Comparison of ENCODE assay signal across 17 mouse cellular contexts in genomic region chr8:70534281-70534680, GRCm38 (mm10). TPM values are rescaled to one million over a fixed set of nuclear protein-coding genes. Genes with fewer than 3 reads are reported as not detected.
A peak's percentile ranks its signal among the peaks of the same experiment; 100 is the strongest.
DNase-seq lines count a peak whose midpoint lies in the region; ATAC-seq and TF ChIP-seq lines count a peak whose summit lies in the region.
"Had no signal": no experiment of that assay in that cellular context is flagged by ENCODE, and none has a peak within 500 bp of the region (broad histone marks: within the 10 kb centered on the region; RNA-seq: fewer than 3 reads in every experiment).

No protein-coding gene starts in this region.

- no peak overlapping the region for H3K4me2 ChIP-seq in intestine, postnatal 0 days (replicated peaks; ENCODE audit: low read depth)
- H3K4me2 ChIP-seq in intestine, embryonic 16.5 days (ENCODE audit: low read depth, low read length) = no peak overlapping the region
- H3K4me2 ChIP-seq: embryonic facial prominence, embryonic 12.5 days; forebrain, embryonic 12.5 days; hindbrain, embryonic 14.5 days had no signal

- DNase-seq in left cerebral cortex, adult 2 months (ENCODE audit: extremely low spot score in 1 of 2, low spot score in 2 of 2) = no peak
- DNase-seq in left cerebral cortex, postnatal 10 days (ENCODE audit: extremely low spot score in 1 of 2, low spot score in 2 of 2) = no peak
- DNase-seq in right cerebral cortex, adult 18-20 months = peak; percentile 59
- DNase-seq in right cerebral cortex, postnatal 14 days = no peak
- DNase-seq: adrenal gland, adult 2 months; adrenal gland, postnatal 25 days; cerebellum, adult 2 months; forebrain, postnatal 0 days; gastrocnemius, adult 2 months; gastrocnemius, postnatal 25 days had no signal

- no peak for ATAC-seq in intestine, postnatal 0 days
- no peak for ATAC-seq in intestine, embryonic 16.5 days
- no peak for ATAC-seq in frontal cortex, adult (ENCODE audit: low TSS enrichment)
- ATAC-seq: forebrain, postnatal 0 days had no signal

- no peak overlapping the region for H3K9ac ChIP-seq in intestine, postnatal 0 days (ENCODE audit: low read depth, low read length)
- no peak overlapping the region for H3K9ac ChIP-seq in intestine, embryonic 16.5 days (ENCODE audit: low read depth, low read length)
- H3K9ac ChIP-seq: embryonic facial prominence, embryonic 12.5 days; forebrain, embryonic 12.5 days; forebrain, postnatal 0 days; hindbrain, embryonic 14.5 days had no signal

- peaks cover 64% of the 10 kb centered on the region for H3K36me3 ChIP-seq in intestine, postnatal 0 days (ENCODE audit: control insufficient read depth, insufficient read depth)
- peaks cover 29% of the 10 kb centered on the region for H3K36me3 ChIP-seq in intestine, embryonic 16.5 days (ENCODE audit: control insufficient read depth, insufficient read depth, low read length)

- TF ChIP-seq CTCF in intestine, postnatal 0 days (IDR thresholded peaks at IDR 0.05; ENCODE audit: low read depth) = no peak
- TF ChIP-seq CTCF in left cerebral cortex, adult 2 months (IDR thresholded peaks at IDR 0.05) = no peak

- intact Hi-C loops in left cerebral cortex, adult 2 months (cut with DNase I) = no loop called here
- intact Hi-C loops in left cerebral cortex, postnatal 10 days (cut with DNase I) = no loop called here

- no peaks in the 10 kb centered on the region for H3K27me3 ChIP-seq in intestine, postnatal 0 days (replicated peaks; ENCODE audit: control insufficient read depth, insufficient read depth, low read length)
- H3K27me3 ChIP-seq in intestine, embryonic 16.5 days (replicated peaks; ENCODE audit: control insufficient read depth, insufficient read depth, low read length) = no peaks in the 10 kb centered on the region
- H3K27me3 ChIP-seq: embryonic facial prominence, embryonic 12.5 days; forebrain, embryonic 12.5 days had no signal

- WGBS in intestine, postnatal 0 days = 93% methylated on average over 12 of the region's 12 CpGs
- 93% methylated on average over 12 of the region's 12 CpGs for WGBS in intestine, embryonic 16.5 days

- no peaks in the 10 kb centered on the region for H3K4me1 ChIP-seq in intestine, postnatal 0 days (replicated peaks; ENCODE audit: control insufficient read depth, insufficient read depth, low read length)
- H3K4me1 ChIP-seq in intestine, embryonic 16.5 days (ENCODE audit: control insufficient read depth, insufficient read depth, low read length) = peaks cover 12% of the 10 kb centered on the region

- H3K4me3 ChIP-seq in intestine, postnatal 0 days (ENCODE audit: low read depth, low read length) = no peak overlapping the region
- H3K4me3 ChIP-seq in intestine, embryonic 16.5 days (ENCODE audit: low read length) = no peak overlapping the region
- H3K4me3 ChIP-seq in left cerebral cortex, adult 2 months = no peak overlapping the region
- H3K4me3 ChIP-seq: embryonic facial prominence, embryonic 12.5 days; forebrain, embryonic 12.5 days; gastrocnemius, adult 2 months; hindbrain, embryonic 10.5 days had no signal

- H3K27ac ChIP-seq in intestine, postnatal 0 days (ENCODE audit: low read depth, low read length) = 0 out of 2 replicates have a peak overlapping the region, but pooled peaks have one; percentile 4
- no peak overlapping the region for H3K27ac ChIP-seq in intestine, embryonic 16.5 days (ENCODE audit: low read length)
- peak overlapping the region; percentile 50; the same call in 1 of the 2 replicates for H3K27ac ChIP-seq in left cerebral cortex, adult 2 months
- H3K27ac ChIP-seq: embryonic facial prominence, embryonic 12.5 days; forebrain, embryonic 12.5 days; gastrocnemius, adult 2 months; hindbrain, embryonic 10.5 days; hindbrain, embryonic 14.5 days had no signal

- H3K9me3 ChIP-seq in intestine, postnatal 0 days (ENCODE audit: control insufficient read depth) = no peaks in the 10 kb centered on the region
- no peaks in the 10 kb centered on the region for H3K9me3 ChIP-seq in intestine, embryonic 16.5 days (ENCODE audit: control insufficient read depth, low read length)
- H3K9me3 ChIP-seq: embryonic facial prominence, embryonic 12.5 days; forebrain, embryonic 12.5 days; hindbrain, embryonic 10.5 days had no signal

RNA-seq across cellular contexts. Expression of gene Ell, which starts 5.0 kb away (rescaled TPM):
- 11.8 and 13.0 TPM in 2 replicates for polyA plus RNA-seq in intestine, postnatal 0 days (2015; fragmentation: Nextera tagmentation; extraction: Ambion mirVana)
- 16.6 and 17.7 TPM in 2 replicates for polyA plus RNA-seq in intestine, embryonic 16.5 days (2015; fragmentation: Nextera tagmentation; extraction: Ambion mirVana)
- 10 to 100 TPM; 18.6 to 20.8 TPM for total RNA-seq in left cerebral cortex, adult 2 months (2021)
- total RNA-seq in left cerebral cortex, postnatal 10 days (2021) = 10 to 100 TPM; 15.1 to 18.5 TPM

RNA-seq across cellular contexts. Expression of gene Kxd1, which starts 6.5 kb away (rescaled TPM):
- polyA plus RNA-seq in intestine, postnatal 0 days (2015; fragmentation: Nextera tagmentation; extraction: Ambion mirVana) = 46.4 and 52.1 TPM in 2 replicates
- 65.3 and 67.3 TPM in 2 replicates for polyA plus RNA-seq in intestine, embryonic 16.5 days (2015; fragmentation: Nextera tagmentation; extraction: Ambion mirVana)
- 10 to 100 TPM; 39.8 to 44.4 TPM for total RNA-seq in left cerebral cortex, adult 2 months (2021)
- total RNA-seq in left cerebral cortex, postnatal 10 days (2021) = 10 to 100 TPM; 37.5 to 41.2 TPM

RNA-seq across cellular contexts. Expression of gene Fkbp8, which starts 6.8 kb away (rescaled TPM):
- 199 and 203 TPM in 2 replicates for polyA plus RNA-seq in intestine, postnatal 0 days (2015; fragmentation: Nextera tagmentation; extraction: Ambion mirVana)
- 320 and 328 TPM in 2 replicates for polyA plus RNA-seq in intestine, embryonic 16.5 days (2015; fragmentation: Nextera tagmentation; extraction: Ambion mirVana)
- 100 to 1,000 TPM; 392 to 410 TPM for total RNA-seq in left cerebral cortex, adult 2 months (2021)
- total RNA-seq in left cerebral cortex, postnatal 10 days (2021) = 100 to 1,000 TPM; 361 to 375 TPM

RNA-seq across cellular contexts. Expression of gene Uba52, which starts 23.7 kb away (rescaled TPM):
- 805 and 863 TPM in 2 replicates for polyA plus RNA-seq in intestine, postnatal 0 days (2015; fragmentation: Nextera tagmentation; extraction: Ambion mirVana)
- polyA plus RNA-seq in intestine, embryonic 16.5 days (2015; fragmentation: Nextera tagmentation; extraction: Ambion mirVana) = 991 TPM in 2 replicates
- 100 to 1,000 TPM; 788 to 861 TPM for total RNA-seq in left cerebral cortex, adult 2 months (2021)
- 1,000 to 10,000 TPM in 1 of 2 experiments, 100 to 1,000 TPM in 1; 991 to 1,007 TPM for total RNA-seq in left cerebral cortex, postnatal 10 days (2021)

RNA-seq across cellular contexts. Expression of gene Rex1bd, which starts 27.7 kb away (rescaled TPM):
- polyA plus RNA-seq in intestine, postnatal 0 days (2015; fragmentation: Nextera tagmentation; extraction: Ambion mirVana) = 145 and 148 TPM in 2 replicates
- polyA plus RNA-seq in intestine, embryonic 16.5 days (2015; fragmentation: Nextera tagmentation; extraction: Ambion mirVana) = 130 and 137 TPM in 2 replicates
- total RNA-seq in left cerebral cortex, adult 2 months (2021) = 100 to 1,000 TPM; 108 to 110 TPM
- 100 to 1,000 TPM in 1 of 2 experiments, 10 to 100 TPM in 1; 95.1 to 106 TPM for total RNA-seq in left cerebral cortex, postnatal 10 days (2021)
